Mouse (Mus musculus) stomach, postnatal 0 days (tissue): Measurements from ENCODE around the gene Iqschfp.

Experiments used
- CTCF ChIP-seq: IDR thresholded peaks from 2 replicates; pipeline ENCODE4 v1.5.1; 2016; ENCODE audit warnings: antibody characterized with exemption, low read depth, mild to moderate bottlenecking, moderate library complexity
- EP300 ChIP-seq: optimal IDR thresholded peaks from 2 replicates; pipeline ENCODE3; 2016; ENCODE audit warnings: antibody characterized with exemption

- TF ChIP-seq EP300 = no peak
- no peak for TF ChIP-seq CTCF
These were observed 295.4 kb downstream of the Iqschfp start for GRCm38 (mm10) chr3:68187471-68187870.
